ENCODE assay signal across 12 mouse cellular contexts in genomic region chrX:101515710-101516109, GRCm38 (mm10). TPM values are rescaled to one million over a fixed set of nuclear protein-coding genes. Genes with fewer than 3 reads are reported as not detected.
DNase-seq lines count a peak whose midpoint lies in the region; ATAC-seq and TF ChIP-seq lines count a peak whose summit lies in the region.
"Had no signal": no experiment of that assay in that cellular context is flagged by ENCODE, and none has a peak within 500 bp of the region (broad histone marks: within the 10 kb centered on the region; RNA-seq: fewer than 3 reads in every experiment).

No protein-coding gene starts in this region.

- H3K27me3 ChIP-seq in intestine, postnatal 0 days (replicated peaks; ENCODE audit: control insufficient read depth, insufficient read depth, low read length): no peaks in the 10 kb centered on the region
- no peaks in the 10 kb centered on the region for H3K27me3 ChIP-seq in intestine, embryonic 15.5 days (replicated peaks)
- no peaks in the 10 kb centered on the region for H3K27me3 ChIP-seq in midbrain, postnatal 0 days (ENCODE audit: insufficient read depth, low read length)
- no peaks in the 10 kb centered on the region for H3K27me3 ChIP-seq in midbrain, embryonic 16.5 days (ENCODE audit: control insufficient read depth, insufficient read depth, low read depth, low read length)
- H3K27me3 ChIP-seq: embryonic facial prominence, embryonic 13.5 days; hindbrain, embryonic 12.5 days had no signal

- H3K4me3 ChIP-seq in intestine, postnatal 0 days (ENCODE audit: low read depth, low read length): no peak overlapping the region
- H3K4me3 ChIP-seq in intestine, embryonic 15.5 days (replicated peaks): no peak overlapping the region
- H3K4me3 ChIP-seq in midbrain, postnatal 0 days (ENCODE audit: low read depth, low read length): no peak overlapping the region
- H3K4me3 ChIP-seq in midbrain, embryonic 16.5 days (ENCODE audit: low read depth, low read length): no peak overlapping the region
- H3K4me3 ChIP-seq: embryonic facial prominence, embryonic 13.5 days; hindbrain, embryonic 12.5 days; myocyte had no signal

- no peak overlapping the region for H3K9ac ChIP-seq in intestine, postnatal 0 days (ENCODE audit: low read depth, low read length)
- H3K9ac ChIP-seq in intestine, embryonic 15.5 days: no peak overlapping the region
- H3K9ac ChIP-seq in midbrain, postnatal 0 days (replicated peaks; ENCODE audit: low read length, poor library complexity, severe bottlenecking): no peak overlapping the region
- no peak overlapping the region for H3K9ac ChIP-seq in midbrain, embryonic 16.5 days (ENCODE audit: low read depth, low read length)
- H3K9ac ChIP-seq: embryonic facial prominence, embryonic 13.5 days; hindbrain, embryonic 12.5 days had no signal

- TF ChIP-seq POLR2A in brain, embryonic 14.5 days (IDR thresholded peaks at IDR 0.05; ENCODE audit: borderline replicate concordance, extremely low read depth, insufficient read depth, insufficient read length, poor library complexity, severe bottlenecking): no peak

- 4% methylated on average over 2 of the region's 2 CpGs for WGBS in intestine, postnatal 0 days
- WGBS in intestine, embryonic 15.5 days: 11% methylated on average over 2 of the region's 2 CpGs
- WGBS in midbrain, postnatal 0 days: 15% methylated on average over 2 of the region's 2 CpGs
- 11% methylated on average over 2 of the region's 2 CpGs for WGBS in midbrain, embryonic 16.5 days

- H3K9me3 ChIP-seq in intestine, postnatal 0 days (ENCODE audit: control insufficient read depth): no peaks in the 10 kb centered on the region
- H3K9me3 ChIP-seq in intestine, embryonic 15.5 days: no peaks in the 10 kb centered on the region
- no peaks in the 10 kb centered on the region for H3K9me3 ChIP-seq in midbrain, postnatal 0 days (ENCODE audit: low read length)
- H3K9me3 ChIP-seq in midbrain, embryonic 16.5 days (replicated peaks; ENCODE audit: control insufficient read depth, low read length, poor library complexity, severe bottlenecking): no peaks in the 10 kb centered on the region
- H3K9me3 ChIP-seq: embryonic facial prominence, embryonic 13.5 days; hindbrain, embryonic 12.5 days had no signal

- no peak overlapping the region for H3K27ac ChIP-seq in intestine, postnatal 0 days (ENCODE audit: low read depth, low read length)
- H3K27ac ChIP-seq in intestine, embryonic 15.5 days: no peak overlapping the region
- H3K27ac ChIP-seq in midbrain, postnatal 0 days (ENCODE audit: low read depth, low read length): no peak overlapping the region
- no peak overlapping the region for H3K27ac ChIP-seq in midbrain, embryonic 16.5 days (ENCODE audit: low read length)
- H3K27ac ChIP-seq: embryonic facial prominence, embryonic 13.5 days; hindbrain, embryonic 12.5 days had no signal

- H3K36me3 ChIP-seq in intestine, postnatal 0 days (ENCODE audit: control insufficient read depth, insufficient read depth): no peaks in the 10 kb centered on the region
- H3K36me3 ChIP-seq in intestine, embryonic 15.5 days: no peaks in the 10 kb centered on the region
- no peaks in the 10 kb centered on the region for H3K36me3 ChIP-seq in midbrain, postnatal 0 days (ENCODE audit: insufficient read depth, low read length)
- H3K36me3 ChIP-seq in midbrain, embryonic 16.5 days (ENCODE audit: control insufficient read depth, insufficient read depth, low read length): no peaks in the 10 kb centered on the region
- H3K36me3 ChIP-seq: embryonic facial prominence, embryonic 13.5 days; hindbrain, embryonic 12.5 days had no signal

- DNase-seq in midbrain, postnatal 0 days (ENCODE audit: low spot score): peak; percentile 28
- peak; percentile 33 for DNase-seq in brain, embryonic 14.5 days (ENCODE audit: low read depth)
- DNase-seq in cerebellum, adult 11-12 months: no peak
- no peak for DNase-seq in thymus, postnatal 14 days
- DNase-seq: gastrocnemius, postnatal 25 days; lung, adult 18-20 months had no signal

- TF ChIP-seq CTCF in intestine, postnatal 0 days (IDR thresholded peaks at IDR 0.05; ENCODE audit: low read depth): peak; percentile 58
- peak; percentile 59 for TF ChIP-seq CTCF in midbrain, postnatal 0 days (IDR thresholded peaks at IDR 0.05)
- peak; percentile 35; the same call in 1 of the 2 replicates for TF ChIP-seq CTCF in brain, embryonic 14.5 days (IDR thresholded peaks at IDR 0.05; ENCODE audit: borderline replicate concordance, extremely low read depth, insufficient read depth, insufficient read length)

- no peak overlapping the region for H3K4me2 ChIP-seq in intestine, postnatal 0 days (replicated peaks; ENCODE audit: low read depth)
- no peak overlapping the region for H3K4me2 ChIP-seq in intestine, embryonic 15.5 days (replicated peaks)
- H3K4me2 ChIP-seq in midbrain, postnatal 0 days (ENCODE audit: low read depth, low read length, poor library complexity, severe bottlenecking): no peak overlapping the region
- no peak overlapping the region for H3K4me2 ChIP-seq in midbrain, embryonic 16.5 days (ENCODE audit: low read length)
- H3K4me2 ChIP-seq: embryonic facial prominence, embryonic 13.5 days; hindbrain, embryonic 12.5 days had no signal

- no peak for ATAC-seq in intestine, postnatal 0 days
- ATAC-seq in intestine, embryonic 15.5 days: no peak
- no peak for ATAC-seq in midbrain, postnatal 0 days (ENCODE audit: low FRiP score)
- ATAC-seq in midbrain, embryonic 16.5 days: no peak

- no peaks in the 10 kb centered on the region for H3K4me1 ChIP-seq in intestine, postnatal 0 days (replicated peaks; ENCODE audit: control insufficient read depth, insufficient read depth, low read length)
- H3K4me1 ChIP-seq in intestine, embryonic 15.5 days (replicated peaks): no peaks in the 10 kb centered on the region
- H3K4me1 ChIP-seq in midbrain, postnatal 0 days (ENCODE audit: insufficient read depth, low read length): no peaks in the 10 kb centered on the region
- no peaks in the 10 kb centered on the region for H3K4me1 ChIP-seq in midbrain, embryonic 16.5 days (ENCODE audit: control insufficient read depth, insufficient read depth, low read length)
- H3K4me1 ChIP-seq: embryonic facial prominence, embryonic 13.5 days; hindbrain, embryonic 12.5 days had no signal

RNA-seq across cellular contexts. Expression of gene Taf1, which starts 16.8 kb away (rescaled TPM):
- 3.2 and 3.5 TPM in 2 replicates for polyA plus RNA-seq in intestine, postnatal 0 days (2015; fragmentation: Nextera tagmentation; extraction: Ambion mirVana)
- polyA plus RNA-seq in intestine, embryonic 15.5 days (2015; fragmentation: Nextera tagmentation; extraction: Ambion mirVana): 10.6 and 11.4 TPM in 2 replicates
- 25.6 and 36.9 TPM in 2 replicates for total RNA-seq in midbrain, postnatal 0 days (2014; rRNA removed)
- polyA plus RNA-seq in midbrain, postnatal 0 days (2015; fragmentation: Nextera tagmentation; extraction: Ambion mirVana): 9.9 and 13.4 TPM in 2 replicates
- 16.0 and 17.1 TPM in 2 replicates for polyA plus RNA-seq in midbrain, embryonic 16.5 days (2015; fragmentation: Nextera tagmentation; extraction: Ambion mirVana)
- 18.9 and 36.1 TPM in 2 replicates for polyA plus RNA-seq in brain, embryonic 14.5 days (2012; rRNA removed)

Comparison
In these comparisons a context has a peak if more than half of its experiments do, and no peak if none do; other contexts are left out.
1. DNase-seq: peak in midbrain, postnatal 0 days (single experiment) and brain, embryonic 14.5 days (single experiment); none in cerebellum, adult 11-12 months (single experiment) and thymus, postnatal 14 days (single experiment).
2. Peak in every context shown above with its lines, with median percentiles within 50 percentile points of each other: CTCF ChIP-seq.